Mouse (Mus musculus): ENCODE measurements around the gene Pcx. TPM values are rescaled to one million over a fixed set of nuclear protein-coding genes. Genes with fewer than 3 reads are reported as not detected.

The Pcx gene
- polyA plus RNA-seq, 2 experiments: 16.4 to 25.6 TPM

DNA sequence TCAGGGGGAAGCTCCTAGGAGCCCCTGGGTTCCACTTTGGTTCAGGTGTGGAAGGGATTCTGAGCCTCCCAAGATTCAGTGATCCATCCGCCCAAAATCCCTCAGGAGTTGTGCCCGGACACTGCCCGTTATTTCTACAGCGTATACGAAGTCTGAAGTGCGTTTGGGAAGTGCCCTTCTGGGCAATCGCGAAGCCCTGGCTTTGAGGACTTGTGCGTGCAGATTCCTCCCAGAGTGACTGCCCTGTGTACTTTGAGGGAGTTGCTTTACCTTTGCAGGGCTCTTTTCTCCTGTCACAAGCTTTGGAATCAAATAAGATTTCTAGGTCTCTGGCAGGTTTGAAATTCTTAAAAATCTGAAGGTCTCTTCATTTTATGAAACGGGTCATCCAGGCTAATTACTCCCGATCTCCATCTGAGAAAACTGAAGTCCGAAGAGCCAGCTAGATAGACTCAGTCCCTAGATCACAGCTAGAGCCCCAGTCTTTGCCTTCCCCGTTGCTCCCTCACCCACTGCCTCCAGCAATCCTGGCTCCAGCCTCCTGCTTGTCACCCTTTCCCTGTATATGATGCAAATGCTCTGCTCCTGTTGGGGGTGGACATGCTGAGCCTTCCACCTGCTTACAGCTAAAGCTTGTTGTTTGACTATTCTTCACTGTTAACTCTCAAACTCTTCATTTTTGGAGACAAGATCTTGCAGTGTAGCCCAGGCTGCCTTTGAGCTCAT, 1.0 kb downstream of the Pcx start:
- H3K9ac ChIP-seq (replicated peaks): peak overlapping the region; percentile 91
- 9% methylated on average over 13 of the region's 13 CpGs for WGBS (ENCODE audit: insufficient replicate concordance)
- peak overlapping the region; percentile 98 for H3K4me2 ChIP-seq (ENCODE audit: low read depth)
- TF ChIP-seq EP300 (IDR thresholded peaks at IDR 0.05; ENCODE audit: low read depth) (no peak), CTCF (IDR thresholded peaks at IDR 0.05; ENCODE audit: low read depth) (no peak)
- H3K9me3 ChIP-seq (ENCODE audit: control insufficient read depth, low read length): no peaks in the 10 kb centered on the region
- H3K36me3 ChIP-seq (replicated peaks; ENCODE audit: control insufficient read depth, insufficient read depth, low read depth): no peaks in the 10 kb centered on the region
- no peak for DNase-seq (ENCODE audit: low read depth in 3 of 3, low spot score in 3 of 3)
- H3K27ac ChIP-seq: no peak overlapping the region
- no peak for ATAC-seq (ENCODE audit: insufficient read depth)
- H3K27me3 ChIP-seq (ENCODE audit: control insufficient read depth, insufficient read depth, low read length): no peaks in the 10 kb centered on the region; the same call in none of the 2 replicates
- H3K4me1 ChIP-seq (replicated peaks; ENCODE audit: control insufficient read depth in 2 of 2, insufficient read depth in 2 of 2, low read length in 1 of 2): peaks cover 11 to 16% of the 10 kb centered on the region in 2 experiments
- H3K4me3 ChIP-seq (ENCODE audit: insufficient read depth in 1 of 2, low read depth in 2 of 2, low read length in 2 of 2): peak overlapping the region; percentile 84 to 90

DNA sequence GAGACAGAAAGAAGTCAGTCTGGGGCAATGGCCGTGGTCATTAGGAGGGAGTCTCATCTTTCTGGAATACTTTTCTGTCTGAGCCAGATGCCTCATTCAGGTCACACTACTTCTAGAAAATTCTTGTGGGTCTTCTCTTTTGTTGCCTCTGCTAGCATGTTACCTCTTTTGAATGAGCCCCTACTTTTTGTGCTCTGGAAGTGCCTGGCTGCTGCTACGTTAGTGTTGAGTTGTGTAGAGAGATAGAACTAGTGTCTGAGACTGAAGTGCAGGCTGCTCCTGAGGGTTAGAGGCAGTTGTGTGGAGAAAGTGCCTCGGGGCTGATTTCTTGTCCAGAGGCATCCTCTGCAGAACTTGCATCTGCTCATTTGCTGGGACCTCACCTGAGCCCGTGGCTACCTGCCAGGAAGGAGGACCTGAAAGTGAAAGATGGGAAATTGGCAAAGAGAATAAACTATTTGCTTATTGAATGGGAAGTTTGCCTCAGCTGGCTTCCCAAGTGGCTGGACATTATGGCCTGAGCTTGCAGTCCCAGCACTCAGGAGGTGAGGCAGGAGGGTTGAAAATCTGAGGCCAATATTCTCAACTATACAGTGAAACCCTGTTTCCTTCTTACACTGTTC, 3.1 kb downstream of the Pcx start:
- H3K36me3 ChIP-seq (replicated peaks; ENCODE audit: control insufficient read depth, insufficient read depth, low read depth): no peaks in the 10 kb centered on the region; the same call in 1 of the 2 replicates
- no peaks in the 10 kb centered on the region for H3K9me3 ChIP-seq (ENCODE audit: control insufficient read depth, low read length)
- DNase-seq (ENCODE audit: low read depth in 3 of 3, low spot score in 3 of 3): no peak
- peak overlapping the region; percentile 18; the same call in 1 of the 2 replicates for H3K9ac ChIP-seq (replicated peaks)
- no peak for ATAC-seq (ENCODE audit: insufficient read depth)
- H3K27me3 ChIP-seq (ENCODE audit: control insufficient read depth, insufficient read depth, low read length): no peaks in the 10 kb centered on the region; the same call in none of the 2 replicates
- no peak overlapping the region for H3K4me2 ChIP-seq (ENCODE audit: low read depth)
- TF ChIP-seq EP300 (IDR thresholded peaks at IDR 0.05; ENCODE audit: low read depth) (no peak), CTCF (IDR thresholded peaks at IDR 0.05; ENCODE audit: low read depth) (no peak)
- no peak overlapping the region for H3K4me3 ChIP-seq (ENCODE audit: insufficient read depth in 1 of 2, low read depth in 2 of 2, low read length in 2 of 2)
- WGBS (ENCODE audit: insufficient replicate concordance): 54% methylated on average over 4 of the region's 4 CpGs
- peaks cover 11 to 18% of the 10 kb centered on the region in 2 experiments for H3K4me1 ChIP-seq (replicated peaks; ENCODE audit: control insufficient read depth in 2 of 2, insufficient read depth in 2 of 2, low read length in 1 of 2)
- H3K27ac ChIP-seq: no peak overlapping the region

DNA sequence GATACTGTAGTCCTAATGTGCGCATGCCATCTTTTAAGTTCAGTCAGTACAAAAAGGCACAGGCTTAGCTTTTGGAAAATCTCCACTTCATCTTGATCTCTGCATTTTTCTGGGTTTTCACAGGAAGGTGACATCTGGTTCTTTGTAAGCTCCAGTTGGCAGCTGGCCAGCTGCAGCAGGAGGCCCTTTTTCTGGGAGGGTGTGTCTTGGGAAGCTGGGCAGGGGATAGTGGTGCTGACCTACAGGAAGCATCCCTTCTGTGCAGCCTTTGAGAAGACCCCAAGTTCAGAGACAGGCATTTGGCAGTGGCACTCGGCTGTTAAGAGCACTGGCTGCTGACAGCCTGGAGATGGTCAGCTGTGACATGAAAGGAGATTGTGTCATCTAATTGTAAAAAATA, 5.5 kb downstream of the Pcx start:
- H3K27me3 ChIP-seq (ENCODE audit: control insufficient read depth, insufficient read depth, low read length): no peaks in the 10 kb centered on the region; the same call in none of the 2 replicates
- TF ChIP-seq CTCF (IDR thresholded peaks at IDR 0.05; ENCODE audit: low read depth): no peak
- TF ChIP-seq EP300 (IDR thresholded peaks at IDR 0.05; ENCODE audit: low read depth): no peak
- DNase-seq (ENCODE audit: low read depth in 3 of 3, low spot score in 3 of 3) (no peak), ATAC-seq (ENCODE audit: insufficient read depth) (no peak)
- H3K27ac ChIP-seq: no peak overlapping the region
- H3K4me2 ChIP-seq (ENCODE audit: low read depth): no peak overlapping the region
- no peaks in the 10 kb centered on the region for H3K9me3 ChIP-seq (ENCODE audit: control insufficient read depth, low read length)
- H3K9ac ChIP-seq (replicated peaks): no peak overlapping the region
- H3K4me3 ChIP-seq (ENCODE audit: insufficient read depth in 1 of 2, low read depth in 2 of 2, low read length in 2 of 2): no peak overlapping the region
- WGBS (ENCODE audit: insufficient replicate concordance): 60% methylated on average over 2 of the region's 2 CpGs
- peaks cover 6 to 10% of the 10 kb centered on the region in 2 experiments for H3K4me1 ChIP-seq (replicated peaks; ENCODE audit: control insufficient read depth in 2 of 2, insufficient read depth in 2 of 2, low read length in 1 of 2)
- H3K36me3 ChIP-seq (replicated peaks; ENCODE audit: control insufficient read depth, insufficient read depth, low read depth): no peaks in the 10 kb centered on the region; the same call in 1 of the 2 replicates

DNA sequence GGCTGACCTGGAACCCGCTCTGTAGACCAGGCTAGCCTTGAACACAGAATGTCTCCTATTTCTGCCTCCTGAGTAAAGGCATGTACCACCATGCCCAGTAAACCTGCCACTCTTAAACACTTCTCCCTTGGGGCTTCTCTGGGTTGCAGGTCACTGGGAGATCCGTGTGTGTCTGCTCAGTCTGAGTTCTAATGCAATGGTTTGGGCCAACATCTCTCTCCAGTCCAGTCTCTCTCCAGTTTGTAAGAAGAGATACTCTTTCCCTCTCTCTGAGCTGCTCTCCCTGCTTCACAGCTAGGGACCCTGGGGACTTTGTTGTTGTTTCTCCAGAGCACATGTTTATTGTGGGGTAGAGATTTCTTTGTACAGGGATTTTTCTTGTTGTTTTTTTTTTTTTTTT, 6.0 kb downstream of the Pcx start:
- TF ChIP-seq EP300 (IDR thresholded peaks at IDR 0.05; ENCODE audit: low read depth): no peak
- no peak for TF ChIP-seq CTCF (IDR thresholded peaks at IDR 0.05; ENCODE audit: low read depth)
- H3K36me3 ChIP-seq (replicated peaks; ENCODE audit: control insufficient read depth, insufficient read depth, low read depth): no peaks in the 10 kb centered on the region; the same call in 1 of the 2 replicates
- H3K9me3 ChIP-seq (ENCODE audit: control insufficient read depth, low read length): no peaks in the 10 kb centered on the region
- H3K27ac ChIP-seq: no peak overlapping the region
- DNase-seq (ENCODE audit: low read depth in 3 of 3, low spot score in 3 of 3) (no peak), ATAC-seq (ENCODE audit: insufficient read depth) (no peak)
- no peak overlapping the region for H3K4me2 ChIP-seq (ENCODE audit: low read depth)
- no peak overlapping the region for H3K4me3 ChIP-seq (ENCODE audit: insufficient read depth in 1 of 2, low read depth in 2 of 2, low read length in 2 of 2)
- H3K4me1 ChIP-seq (replicated peaks; ENCODE audit: control insufficient read depth in 2 of 2, insufficient read depth in 2 of 2, low read length in 1 of 2): peaks cover 4 to 5% of the 10 kb centered on the region in 2 experiments
- H3K27me3 ChIP-seq (ENCODE audit: control insufficient read depth, insufficient read depth, low read length): no peaks in the 10 kb centered on the region; the same call in none of the 2 replicates
- H3K9ac ChIP-seq (replicated peaks): no peak overlapping the region
- 65% methylated on average over 2 of the region's 2 CpGs for WGBS (ENCODE audit: insufficient replicate concordance)

DNA sequence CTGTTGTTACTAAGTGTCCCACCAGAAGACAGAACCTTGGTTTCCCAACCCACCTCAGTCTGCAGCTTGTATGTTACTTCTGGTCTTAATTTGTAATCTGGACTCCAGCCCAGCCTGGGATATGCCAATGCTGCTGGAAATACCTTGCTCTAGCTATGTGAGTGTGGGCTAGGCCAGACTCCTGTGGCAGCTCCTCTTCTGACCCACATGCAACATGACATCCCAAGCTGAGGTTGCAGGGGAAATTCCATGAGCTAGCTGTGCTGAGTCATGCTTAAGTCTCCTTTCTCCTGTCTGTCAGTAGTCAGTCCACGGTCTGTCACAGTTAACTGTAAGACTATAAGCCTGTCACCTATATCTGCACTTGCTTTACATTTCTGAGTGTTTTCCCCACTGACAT, 7.2 kb downstream of the Pcx start:
- H3K27ac ChIP-seq: no peak overlapping the region
- ATAC-seq (ENCODE audit: insufficient read depth) (no peak), DNase-seq (ENCODE audit: low read depth in 3 of 3, low spot score in 3 of 3) (no peak)
- H3K9me3 ChIP-seq (ENCODE audit: control insufficient read depth, low read length): no peaks in the 10 kb centered on the region
- no peaks in the 10 kb centered on the region; the same call in 1 of the 2 replicates for H3K36me3 ChIP-seq (replicated peaks; ENCODE audit: control insufficient read depth, insufficient read depth, low read depth)
- no peak overlapping the region for H3K4me3 ChIP-seq (ENCODE audit: insufficient read depth in 1 of 2, low read depth in 2 of 2, low read length in 2 of 2)
- H3K27me3 ChIP-seq (ENCODE audit: control insufficient read depth, insufficient read depth, low read length): no peaks in the 10 kb centered on the region
- H3K4me2 ChIP-seq (ENCODE audit: low read depth): no peak overlapping the region
- H3K9ac ChIP-seq (replicated peaks): no peak overlapping the region
- WGBS (ENCODE audit: insufficient replicate concordance): 57% methylated on average over 1 of the region's 1 CpGs
- TF ChIP-seq EP300 (IDR thresholded peaks at IDR 0.05; ENCODE audit: low read depth) (no peak), CTCF (IDR thresholded peaks at IDR 0.05; ENCODE audit: low read depth) (no peak)
- peaks cover 0 to 2% of the 10 kb centered on the region in 2 experiments; a peak in 1 of 4 replicates for H3K4me1 ChIP-seq (replicated peaks; ENCODE audit: control insufficient read depth in 2 of 2, insufficient read depth in 2 of 2, low read length in 1 of 2)

Data from liver, embryonic 14.5 days (tissue).